Mouse (Mus musculus): ENCODE data around the gene Maoa. TPM values are rescaled to one million over a fixed set of nuclear protein-coding genes. Genes with fewer than 3 reads are reported as not detected.

Maoa gene
- 10 to 100 TPM; 16.8 to 17.3 TPM for total RNA-seq (2021)
- long read RNA-seq, experiment 1, full-length matches to known transcripts, result 9 of 15 reads
- long read RNA-seq, experiment 1, partial matches to known transcripts, result 1 of 15 reads
- long read RNA-seq, experiment 1, other reads (novel, unspliced or antisense), result 5 of 15 reads
- long read RNA-seq, experiment 2, full-length matches to known transcripts, result 6 of 12 reads
- long read RNA-seq, experiment 2, partial matches to known transcripts, result 1 of 12 reads
- long read RNA-seq, experiment 2, other reads (novel, unspliced or antisense), result 5 of 12 reads

DNA sequence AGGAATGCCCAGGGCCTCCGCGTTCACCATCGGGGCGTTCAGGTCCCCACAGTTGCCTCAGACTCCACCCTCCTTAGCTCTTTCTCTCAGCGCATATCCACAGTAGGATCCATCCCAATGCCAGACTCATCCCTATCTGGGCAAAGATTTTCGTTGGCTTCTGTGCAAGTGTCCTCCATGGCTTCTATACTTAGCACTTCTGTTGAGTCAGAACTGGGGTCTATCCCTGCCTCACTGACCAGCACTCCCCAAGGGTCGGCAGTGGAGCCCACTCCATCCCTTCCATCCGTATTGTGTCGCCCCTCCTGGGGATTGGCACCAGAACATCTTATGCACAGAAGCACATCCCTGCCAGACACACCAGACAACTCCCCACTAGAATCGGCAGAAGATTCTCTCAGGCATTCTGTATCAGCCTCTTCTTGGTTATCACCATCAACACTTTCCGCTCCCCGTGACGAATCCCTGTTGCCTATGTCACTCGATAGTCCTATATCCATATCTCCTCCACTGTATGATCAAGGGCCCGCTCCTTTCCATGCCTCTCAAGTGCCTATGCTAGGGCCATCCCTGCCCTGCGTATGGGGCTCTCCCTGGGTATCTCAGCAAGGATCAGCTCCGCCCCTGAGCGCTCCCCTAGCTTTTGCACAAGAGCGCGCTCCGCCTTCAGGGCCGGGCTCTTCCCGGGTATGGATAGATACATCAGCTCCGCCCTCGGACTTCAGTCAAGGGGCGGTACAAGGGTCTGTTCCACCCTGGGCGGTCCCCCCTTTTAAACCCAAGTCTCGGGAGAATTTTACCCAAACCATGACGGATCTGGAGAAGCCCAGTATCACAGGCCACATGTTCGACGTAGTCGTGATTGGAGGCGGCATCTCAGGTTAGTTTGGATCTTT lies at the start of gene Maoa:
TSS of gene Maoa (plus strand) at position 665 of the 896 bp plus-strand sequence.
- peak; percentile 73 to 82 for DNase-seq (ENCODE audit: low spot score in 2 of 2)
- TF ChIP-seq CTCF (conservative IDR thresholded peaks at IDR 0.05), result no peak

DNA sequence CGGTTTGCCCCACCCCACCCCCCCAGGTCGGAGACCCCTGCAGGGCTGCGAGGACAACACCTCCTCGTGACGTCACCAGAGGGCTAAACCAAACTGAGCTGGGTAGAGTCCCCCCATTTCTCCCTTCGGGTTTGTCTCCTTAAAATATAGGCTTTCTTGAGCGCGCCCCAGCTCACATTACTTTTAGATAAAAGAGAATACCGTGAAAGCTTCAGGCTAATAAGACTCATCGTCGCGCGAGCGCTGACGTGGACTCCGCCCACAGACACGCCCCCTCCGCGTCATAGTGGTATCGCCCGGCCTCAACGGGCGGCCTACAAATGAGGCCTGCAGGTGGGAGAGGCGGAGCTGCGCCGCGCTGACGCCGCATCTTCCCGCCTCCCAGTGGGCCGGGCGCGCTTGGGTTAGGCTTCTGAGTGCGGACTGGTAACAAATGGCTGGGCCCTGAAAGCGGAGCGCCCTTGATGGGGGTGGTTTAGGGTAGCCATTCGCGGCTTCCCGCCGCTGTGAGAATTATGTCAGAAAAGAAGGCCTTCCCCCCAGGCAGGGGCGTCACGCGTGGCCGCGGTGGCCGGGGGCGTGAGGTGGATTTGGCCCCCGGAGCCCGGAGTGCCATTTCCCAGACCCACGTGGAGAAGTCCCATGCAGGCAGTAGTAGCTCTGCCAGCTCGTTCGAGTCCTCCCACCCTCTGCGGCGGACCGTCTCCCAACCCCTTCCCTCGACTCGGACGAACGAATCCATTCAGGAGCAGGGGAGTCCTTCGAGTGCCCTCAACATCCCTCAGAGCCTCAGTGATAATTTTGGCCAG lies 1.1 kb upstream of the Maoa start:
- Histone ChIP-seq H3K27ac (peak overlapping the region; percentile 97), H3K4me3 (peak overlapping the region; percentile 67)
- TF ChIP-seq CTCF (conservative IDR thresholded peaks at IDR 0.05), result peak; percentile 41
- peak; percentile 85 to 89 for DNase-seq (ENCODE audit: low spot score in 2 of 2)

More for the DNA sequence above, at the start of gene Maoa:
- Histone ChIP-seq H3K4me3 (peak within 1 kb of the TSS; percentile 67), H3K27ac (peak within 1 kb of the TSS; percentile 97)

DNA sequence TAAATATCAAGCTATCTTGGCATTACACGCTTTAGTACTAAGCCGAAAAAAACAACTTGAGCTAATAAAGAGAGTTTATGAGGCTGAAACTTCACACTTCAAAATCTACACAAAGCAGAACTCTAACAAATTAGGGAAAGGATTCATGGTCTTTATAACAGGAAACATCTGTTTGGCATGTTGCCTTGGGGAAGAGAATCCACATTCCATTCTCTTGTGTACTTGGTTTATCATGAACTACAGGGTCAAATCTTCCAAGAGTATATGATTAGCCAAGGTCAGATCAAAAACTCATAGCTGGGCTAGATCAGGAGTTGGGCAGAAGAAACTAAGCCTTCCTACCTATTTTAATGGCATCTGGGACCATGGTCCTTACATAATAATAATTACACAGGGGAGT lies 37.0 kb downstream of the Maoa start:
- no peak overlapping the region for H3K4me3 ChIP-seq
- H3K27ac ChIP-seq, result no peak overlapping the region
- no peak for DNase-seq (ENCODE audit: low spot score in 2 of 2)
- TF ChIP-seq CTCF (conservative IDR thresholded peaks at IDR 0.05), result no peak

DNA sequence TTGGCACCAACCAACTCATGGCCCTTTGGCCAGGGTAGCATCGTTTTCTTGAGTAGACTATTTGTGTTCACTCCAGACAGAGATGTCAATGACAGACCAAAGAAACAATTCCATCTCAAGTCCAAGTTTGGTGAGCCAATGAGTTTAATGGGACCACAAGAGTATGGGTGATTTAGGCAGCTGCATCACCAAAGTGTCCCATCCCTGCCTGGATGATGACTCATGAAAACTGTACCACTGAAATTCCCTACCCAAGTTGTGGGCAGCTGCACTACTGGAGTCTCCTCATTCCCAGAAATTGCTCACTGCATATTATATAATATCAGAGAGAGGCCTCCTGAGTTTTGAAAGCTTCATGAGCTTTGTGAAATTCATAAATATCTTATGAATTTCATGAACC lies 86.6 kb downstream of the Maoa start:
- Histone ChIP-seq H3K4me3 (no peak overlapping the region), H3K27ac (no peak overlapping the region)
- no peak for TF ChIP-seq CTCF (conservative IDR thresholded peaks at IDR 0.05)
- no peak for DNase-seq (ENCODE audit: low spot score in 2 of 2)

DNA sequence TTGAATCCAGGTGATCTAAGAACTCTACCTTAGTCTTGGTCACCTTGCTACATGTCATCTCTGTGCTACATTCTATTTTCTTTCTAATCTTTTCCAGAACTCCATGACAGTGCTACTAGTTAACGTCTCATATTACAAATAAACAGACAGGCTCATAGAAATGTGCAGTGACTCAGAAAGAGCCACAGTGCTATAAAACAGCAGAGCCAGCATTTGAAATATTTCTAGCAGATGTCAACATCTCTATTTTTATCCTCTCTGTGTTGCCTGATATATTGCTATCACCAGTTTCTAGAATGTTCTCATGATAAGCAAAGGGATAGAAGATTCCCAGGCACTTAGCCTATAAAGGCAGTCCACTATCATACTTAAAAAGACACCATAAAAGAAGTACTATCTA lies 94.5 kb downstream of the Maoa start:
- TF ChIP-seq CTCF (conservative IDR thresholded peaks at IDR 0.05), result no peak
- DNase-seq (ENCODE audit: low spot score in 2 of 2), result no peak
- no peak overlapping the region for H3K27ac ChIP-seq
- no peak overlapping the region for H3K4me3 ChIP-seq

Other genes starting within 250 kb of the Maoa start
- not detected for gene Cypt1, start 96.8 kb upstream of the Maoa start, total RNA-seq (2021)
- 10 to 100 TPM; 16.0 to 19.4 TPM for gene Maob, start 197.7 kb downstream of the Maoa start, total RNA-seq (2021)